Mouse (Mus musculus): ENCODE measurements around the gene Tbkbp1. TPM values are rescaled to one million over a fixed set of nuclear protein-coding genes. Genes with fewer than 3 reads are reported as not detected.

Gene Tbkbp1
- total RNA-seq, 2 experiments from 2014 or later = 98.1 to 100 TPM

- no peak for DNase-seq (ENCODE audit: low spot score in 2 of 2)
Observed at GRCm38 (mm10) chr11:97128956-97129355, 22.3 kb downstream of the Tbkbp1 start.

GRCm38 (mm10) chr11:97127470-97128223 lies 23.6 kb downstream of the Tbkbp1 start:
- DNase-seq (ENCODE audit: low spot score in 2 of 2) = no peak

- DNase-seq (ENCODE audit: low spot score in 2 of 2) = no peak
Observed at GRCm38 (mm10) chr11:97126645-97127468, 24.4 kb downstream of the Tbkbp1 start.

- no peak for DNase-seq (ENCODE audit: low spot score in 2 of 2)
Observed at GRCm38 (mm10) chr11:97124266-97125036, 26.8 kb downstream of the Tbkbp1 start.

GRCm38 (mm10) chr11:97123282-97123890 lies 27.9 kb downstream of the Tbkbp1 start:
- DNase-seq (ENCODE audit: low spot score in 2 of 2) = no peak

GRCm38 (mm10) chr11:97120641-97121040 lies 30.7 kb downstream of the Tbkbp1 start:
- no peak for DNase-seq (ENCODE audit: low spot score in 2 of 2)

- DNase-seq (ENCODE audit: low spot score in 2 of 2) = no peak
Observed at GRCm38 (mm10) chr11:97120221-97120620, 31.1 kb downstream of the Tbkbp1 start.

GRCm38 (mm10) chr11:97115797-97116196 lies 35.5 kb downstream of the Tbkbp1 start:
- no peak for DNase-seq (ENCODE audit: low spot score in 2 of 2)

- no peak for DNase-seq (ENCODE audit: low spot score in 2 of 2)
Observed at GRCm38 (mm10) chr11:97114671-97115601, 36.4 kb downstream of the Tbkbp1 start, which contains the start of gene Tbx21. Gene Tbx21, minus strand, starts transcription at chr11:97115331.

- DNase-seq (ENCODE audit: low spot score in 2 of 2) = no peak
Observed at GRCm38 (mm10) chr11:97112519-97113125, 38.7 kb downstream of the Tbkbp1 start.

GRCm38 (mm10) chr11:97108976-97109375 lies 42.3 kb downstream of the Tbkbp1 start:
- no peak for DNase-seq (ENCODE audit: low spot score in 2 of 2)

- no peak for DNase-seq (ENCODE audit: low spot score in 2 of 2)
Observed at GRCm38 (mm10) chr11:97104091-97104483, 47.2 kb downstream of the Tbkbp1 start.

GRCm38 (mm10) chr11:97103163-97104090 lies 47.9 kb downstream of the Tbkbp1 start:
- DNase-seq (ENCODE audit: low spot score in 2 of 2) = no peak

- peak in 1 of 2 experiments; percentile 26 for DNase-seq (ENCODE audit: low spot score in 2 of 2)
Observed at GRCm38 (mm10) chr11:97101722-97102121, 49.6 kb downstream of the Tbkbp1 start.

GRCm38 (mm10) chr11:97098791-97099190 lies 52.5 kb downstream of the Tbkbp1 start:
- no peak for DNase-seq (ENCODE audit: low spot score in 2 of 2)

- DNase-seq (ENCODE audit: low spot score in 2 of 2) = no peak
Observed at GRCm38 (mm10) chr11:97094600-97094999, 56.7 kb downstream of the Tbkbp1 start.

GRCm38 (mm10) chr11:97086365-97086764 lies 64.9 kb downstream of the Tbkbp1 start:
- DNase-seq (ENCODE audit: low spot score in 2 of 2) = no peak
